Mouse (Mus musculus): ENCODE measurements around the gene Med19. TPM values are rescaled to one million over a fixed set of nuclear protein-coding genes. Genes with fewer than 3 reads are reported as not detected.

The Med19 gene
- total RNA-seq, 1 experiment = 31.4 TPM

DNA sequence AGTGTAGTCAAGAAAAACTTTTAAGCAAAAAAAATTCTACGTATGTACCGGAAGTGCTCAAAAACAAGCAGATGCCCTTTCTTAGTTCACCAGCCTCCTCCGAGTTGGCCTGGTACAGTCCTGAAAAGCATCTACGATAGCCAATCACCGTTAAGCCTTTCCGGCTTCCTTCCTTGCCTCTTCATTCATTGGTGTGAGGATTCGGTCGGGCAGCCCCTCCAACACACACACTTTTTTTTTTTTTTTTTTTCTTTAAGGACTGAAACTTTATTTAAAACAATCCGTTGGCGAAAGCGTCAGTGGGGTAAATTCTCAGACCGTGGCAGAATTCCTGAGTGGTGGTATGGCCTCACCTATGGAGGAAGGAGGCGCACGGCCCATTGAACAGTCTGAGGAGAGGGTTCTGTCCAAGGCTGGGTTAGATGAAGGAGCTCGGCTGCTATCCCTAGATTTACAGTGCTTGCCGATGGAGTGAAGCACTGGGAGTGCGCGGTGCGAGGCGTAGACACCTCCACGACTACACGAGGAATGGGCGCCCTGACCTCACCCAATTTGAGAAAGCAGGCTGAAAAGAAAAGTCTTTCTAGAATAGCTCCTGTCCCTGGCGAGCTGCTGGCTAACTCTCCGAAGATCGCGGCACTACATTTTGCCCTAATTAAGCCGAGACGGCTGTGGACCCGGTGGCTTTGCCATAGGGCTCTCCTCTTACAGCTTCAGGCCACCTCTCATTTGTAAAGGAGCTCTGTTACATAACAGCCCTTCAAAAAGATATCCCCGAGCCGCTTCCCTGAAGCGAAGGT, 37.6 kb downstream of the Med19 start:
- in situ Hi-C loops (cut with MboI; ENCODE audit: low sequenced_read_pairs in 2 of 2, unreplicated experiment in 2 of 2) = no loop called here
- peak overlapping the region; percentile 57 for H3K27ac ChIP-seq (ENCODE audit: insufficient read depth, low read depth, low read length, poor library complexity, severe bottlenecking)
- no peaks in the 10 kb centered on the region for H3K36me3 ChIP-seq (ENCODE audit: control insufficient read depth, insufficient read depth, low read length, poor library complexity, severe bottlenecking)
- DNase-seq (ENCODE audit: low read depth, low spot score) = peak; percentile 86
- peak; percentile 86 for TF ChIP-seq MAFK (IDR thresholded peaks at IDR 0.05; ENCODE audit: insufficient read depth, low read depth, low read length)
- TF ChIP-seq CHD2 (IDR thresholded peaks at IDR 0.05; ENCODE audit: low read depth, low read length) = peak; percentile 78
- TF ChIP-seq ZNF384 (IDR thresholded peaks at IDR 0.05; ENCODE audit: low read depth, low read length) = peak; percentile 100
- TF ChIP-seq HCFC1 (IDR thresholded peaks at IDR 0.05; ENCODE audit: borderline replicate concordance, insufficient read depth, low read length) = peak; percentile 87
- TF ChIP-seq ZC3H11A (IDR thresholded peaks at IDR 0.05; ENCODE audit: borderline replicate concordance, low read depth, low read length) = no peak
- no peaks in the 10 kb centered on the region for H3K9me3 ChIP-seq (ENCODE audit: control insufficient read depth, insufficient read depth, low read depth, low read length)
- H3K4me1 ChIP-seq (ENCODE audit: control insufficient read depth in 2 of 2, insufficient read depth in 2 of 2, low read length in 2 of 2, poor library complexity in 1 of 2) = peaks cover 3 to 5% of the 10 kb centered on the region in 2 experiments; a peak in 3 of 4 replicates
- peak overlapping the region; percentile 74 to 90 for H3K4me3 ChIP-seq (ENCODE audit: insufficient read depth in 1 of 2, low read depth in 1 of 2, low read length in 2 of 2, poor library complexity in 1 of 2, severe bottlenecking in 1 of 2)
- peak overlapping the region; percentile 81 for H3K9ac ChIP-seq (ENCODE audit: insufficient read depth, low read depth, low read length, poor library complexity, severe bottlenecking)

DNA sequence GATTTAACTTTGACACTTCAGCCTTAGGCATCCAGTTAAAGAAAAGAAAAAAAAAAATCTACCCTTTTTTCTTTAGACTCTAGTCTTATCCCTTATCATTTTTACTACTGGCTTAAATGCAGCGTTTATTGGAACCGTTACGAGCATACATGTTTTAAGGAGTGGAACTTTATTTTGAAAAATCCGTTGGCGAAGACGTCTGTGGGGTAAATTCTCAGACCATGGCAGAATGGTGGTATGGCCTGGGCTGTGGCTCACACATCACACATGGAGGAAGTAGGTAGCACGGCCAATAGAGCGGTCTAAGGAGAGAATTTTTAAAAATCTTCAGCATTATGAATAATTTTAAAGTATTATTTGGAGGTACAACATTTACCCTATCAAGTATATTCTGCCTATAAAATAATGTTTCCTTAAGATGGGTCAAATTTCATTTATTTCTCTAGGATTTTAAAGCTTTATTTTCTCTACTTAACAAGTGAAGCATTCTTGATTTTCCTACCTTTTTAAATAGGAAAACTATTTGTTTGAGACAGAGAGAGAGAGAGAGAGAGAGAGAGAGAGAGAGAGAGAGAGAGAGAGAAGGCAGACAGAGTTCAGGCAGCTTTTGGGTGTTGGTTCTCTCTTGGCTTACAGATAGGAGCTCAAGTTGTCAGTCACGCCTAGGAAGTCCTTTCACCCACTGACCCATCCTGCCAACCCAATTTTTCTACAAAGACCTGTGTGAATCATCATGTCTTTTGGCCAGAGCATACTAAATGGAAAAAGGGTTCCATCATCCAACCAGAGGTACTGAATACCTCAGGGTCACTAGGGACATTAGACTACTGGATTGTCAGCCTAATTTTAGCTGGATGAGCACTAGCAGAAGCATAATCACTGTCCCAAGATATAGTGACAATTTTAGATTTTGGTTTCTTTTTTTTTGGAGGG, 38.5 kb downstream of the Med19 start:
- Histone ChIP-seq H3K9me3 (ENCODE audit: control insufficient read depth, insufficient read depth, low read depth, low read length) (no peaks in the 10 kb centered on the region), H3K9ac (ENCODE audit: insufficient read depth, low read depth, low read length, poor library complexity, severe bottlenecking) (peak overlapping the region; percentile 81; the same call in 1 of the 2 replicates), H3K27ac (ENCODE audit: insufficient read depth, low read depth, low read length, poor library complexity, severe bottlenecking) (no peak overlapping the region), H3K36me3 (ENCODE audit: control insufficient read depth, insufficient read depth, low read length, poor library complexity, severe bottlenecking) (no peaks in the 10 kb centered on the region), H3K4me1 (ENCODE audit: control insufficient read depth in 2 of 2, insufficient read depth in 2 of 2, low read length in 2 of 2, poor library complexity in 1 of 2) (peaks cover 3 to 5% of the 10 kb centered on the region in 2 experiments; a peak in 3 of 4 replicates), H3K4me3 (ENCODE audit: insufficient read depth in 1 of 2, low read depth in 1 of 2, low read length in 2 of 2, poor library complexity in 1 of 2, severe bottlenecking in 1 of 2) (peak overlapping the region; percentile 74 to 90)
- TF ChIP-seq ZNF384 (IDR thresholded peaks at IDR 0.05; ENCODE audit: low read depth, low read length) = no peak
- no peak for TF ChIP-seq CHD2 (IDR thresholded peaks at IDR 0.05; ENCODE audit: low read depth, low read length)
- TF ChIP-seq ZC3H11A (IDR thresholded peaks at IDR 0.05; ENCODE audit: borderline replicate concordance, low read depth, low read length) = no peak
- TF ChIP-seq MAFK (IDR thresholded peaks at IDR 0.05; ENCODE audit: insufficient read depth, low read depth, low read length) = no peak
- no peak for TF ChIP-seq HCFC1 (IDR thresholded peaks at IDR 0.05; ENCODE audit: borderline replicate concordance, insufficient read depth, low read length)
- DNase-seq (ENCODE audit: low read depth, low spot score) = no peak
- in situ Hi-C loops (cut with MboI; ENCODE audit: low sequenced_read_pairs in 2 of 2, unreplicated experiment in 2 of 2) = no loop called here

DNA sequence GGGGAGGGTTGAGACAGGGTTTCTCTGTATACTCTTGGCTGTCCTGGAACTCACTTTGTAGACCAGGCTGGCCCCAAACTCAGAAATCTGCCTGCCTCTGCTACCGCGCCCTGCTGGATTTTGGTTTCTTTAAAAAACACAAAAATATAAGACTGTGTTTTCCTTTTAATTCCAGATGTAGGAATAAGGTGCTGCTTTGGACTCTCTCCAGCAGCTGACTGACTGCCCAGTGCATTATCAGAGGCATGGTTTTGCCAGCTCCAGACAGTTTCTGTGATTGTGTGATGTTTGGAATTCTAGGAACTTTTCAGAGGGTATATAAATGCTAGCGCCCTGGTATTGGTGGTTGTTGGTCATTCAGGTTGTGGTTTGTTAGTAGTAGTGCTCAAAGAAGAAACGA, 39.2 kb downstream of the Med19 start:
- TF ChIP-seq MAFK (IDR thresholded peaks at IDR 0.05; ENCODE audit: insufficient read depth, low read depth, low read length) (no peak), HCFC1 (IDR thresholded peaks at IDR 0.05; ENCODE audit: borderline replicate concordance, insufficient read depth, low read length) (no peak), CHD2 (IDR thresholded peaks at IDR 0.05; ENCODE audit: low read depth, low read length) (no peak), ZC3H11A (IDR thresholded peaks at IDR 0.05; ENCODE audit: borderline replicate concordance, low read depth, low read length) (no peak), ZNF384 (IDR thresholded peaks at IDR 0.05; ENCODE audit: low read depth, low read length) (no peak)
- Histone ChIP-seq H3K27ac (ENCODE audit: insufficient read depth, low read depth, low read length, poor library complexity, severe bottlenecking) (no peak overlapping the region), H3K9ac (ENCODE audit: insufficient read depth, low read depth, low read length, poor library complexity, severe bottlenecking) (no peak overlapping the region), H3K36me3 (ENCODE audit: control insufficient read depth, insufficient read depth, low read length, poor library complexity, severe bottlenecking) (no peaks in the 10 kb centered on the region), H3K4me3 (ENCODE audit: insufficient read depth in 1 of 2, low read depth in 1 of 2, low read length in 2 of 2, poor library complexity in 1 of 2, severe bottlenecking in 1 of 2) (no peak overlapping the region), H3K9me3 (ENCODE audit: control insufficient read depth, insufficient read depth, low read depth, low read length) (no peaks in the 10 kb centered on the region), H3K4me1 (ENCODE audit: control insufficient read depth in 2 of 2, insufficient read depth in 2 of 2, low read length in 2 of 2, poor library complexity in 1 of 2) (peaks cover 3 to 5% of the 10 kb centered on the region in 2 experiments; a peak in 3 of 4 replicates)
- in situ Hi-C loops (cut with MboI; ENCODE audit: low sequenced_read_pairs in 2 of 2, unreplicated experiment in 2 of 2) = no loop called here
- DNase-seq (ENCODE audit: low read depth, low spot score) = no peak

DNA sequence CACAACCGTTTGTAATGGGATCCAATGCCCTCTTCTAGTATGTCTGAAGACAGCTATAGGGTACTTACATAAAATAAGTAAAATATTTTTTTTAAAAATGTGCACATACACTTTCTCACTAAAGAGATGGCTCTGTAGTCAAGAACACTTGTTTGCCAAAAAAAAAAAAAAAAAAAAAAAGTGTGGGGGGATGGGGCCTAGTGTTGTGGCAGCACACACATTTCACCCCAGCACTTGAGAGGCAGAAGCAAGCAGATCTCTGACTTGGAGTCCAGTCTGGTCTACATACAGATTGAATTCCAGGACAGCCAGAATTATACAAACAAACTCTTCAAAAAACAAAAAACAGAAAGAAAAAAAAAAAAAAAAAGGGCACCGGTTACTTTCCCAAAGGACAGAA, 42.5 kb downstream of the Med19 start:
- Histone ChIP-seq H3K27ac (ENCODE audit: insufficient read depth, low read depth, low read length, poor library complexity, severe bottlenecking) (no peak overlapping the region), H3K9me3 (ENCODE audit: control insufficient read depth, insufficient read depth, low read depth, low read length) (no peaks in the 10 kb centered on the region), H3K36me3 (ENCODE audit: control insufficient read depth, insufficient read depth, low read length, poor library complexity, severe bottlenecking) (peaks cover 11% of the 10 kb centered on the region), H3K9ac (ENCODE audit: insufficient read depth, low read depth, low read length, poor library complexity, severe bottlenecking) (no peak overlapping the region), H3K4me3 (ENCODE audit: insufficient read depth in 1 of 2, low read depth in 1 of 2, low read length in 2 of 2, poor library complexity in 1 of 2, severe bottlenecking in 1 of 2) (no peak overlapping the region), H3K4me1 (ENCODE audit: control insufficient read depth in 2 of 2, insufficient read depth in 2 of 2, low read length in 2 of 2, poor library complexity in 1 of 2) (peaks cover 0 to 3% of the 10 kb centered on the region in 2 experiments; a peak in 1 of 4 replicates)
- in situ Hi-C loops (cut with MboI; ENCODE audit: low sequenced_read_pairs in 2 of 2, unreplicated experiment in 2 of 2) = no loop called here
- DNase-seq (ENCODE audit: low read depth, low spot score) = no peak
- no peak for TF ChIP-seq CHD2 (IDR thresholded peaks at IDR 0.05; ENCODE audit: low read depth, low read length)
- TF ChIP-seq ZNF384 (IDR thresholded peaks at IDR 0.05; ENCODE audit: low read depth, low read length) = 0 out of 2 replicates have a peak, but pooled peaks have one; percentile 50
